In genomic region chr10:8729387-8730337, GRCm38 (mm10) we compare ENCODE assay signal across 15 mouse cellular contexts.
A peak's percentile ranks its signal among the peaks of the same experiment; 100 is the strongest.
DNase-seq lines count a peak whose midpoint lies in the region; ATAC-seq lines count a peak whose summit lies in the region.
"Had no signal": no experiment of that assay in that cellular context is flagged by ENCODE, and none has a peak within 500 bp of the region (broad histone marks: within the 10 kb centered on the region; RNA-seq: fewer than 3 reads in every experiment).

No protein-coding gene starts in this region.

- no peak overlapping the region for H3K4me2 ChIP-seq in hindbrain, embryonic 16.5 days (ENCODE audit: low read length)
- H3K4me2 ChIP-seq in hindbrain, embryonic 12.5 days (replicated peaks), result no peak overlapping the region
- H3K4me2 ChIP-seq: embryonic facial prominence, embryonic 13.5 days; liver, embryonic 11.5 days; lung, embryonic 14.5 days had no signal

- H3K27me3 ChIP-seq in hindbrain, embryonic 16.5 days (replicated peaks; ENCODE audit: control insufficient read depth, insufficient read depth, low read length), result no peaks in the 10 kb centered on the region
- H3K27me3 ChIP-seq in hindbrain, embryonic 12.5 days, result no peaks in the 10 kb centered on the region
- H3K27me3 ChIP-seq: embryonic facial prominence, embryonic 13.5 days had no signal

- no peak for DNase-seq in frontal cortex, postnatal 25 days (ENCODE audit: low spot score in 2 of 2)
- DNase-seq in right cerebral cortex, postnatal 10 days (ENCODE audit: low spot score in 2 of 2), result peak; percentile 50 to 54
- DNase-seq in right cerebral cortex, postnatal 4 days, result no peak
- DNase-seq: kidney, adult 9 months; lung, embryonic 14.5 days; lung, postnatal 4 days; right cerebral cortex, adult 18-20 months; thymus, postnatal 14 days had no signal

- no peak overlapping the region for H3K9ac ChIP-seq in hindbrain, embryonic 16.5 days (ENCODE audit: low read depth, low read length)
- no peak overlapping the region for H3K9ac ChIP-seq in hindbrain, embryonic 12.5 days
- H3K9ac ChIP-seq: embryonic facial prominence, embryonic 13.5 days; lung, embryonic 14.5 days had no signal

- no peaks in the 10 kb centered on the region for H3K9me3 ChIP-seq in hindbrain, embryonic 16.5 days (ENCODE audit: control insufficient read depth, low read length)
- H3K9me3 ChIP-seq in hindbrain, embryonic 12.5 days (replicated peaks), result no peaks in the 10 kb centered on the region
- H3K9me3 ChIP-seq: embryonic facial prominence, embryonic 13.5 days had no signal

- peaks cover 3% of the 10 kb centered on the region; the same call in 1 of the 2 replicates for H3K36me3 ChIP-seq in hindbrain, embryonic 16.5 days (ENCODE audit: control insufficient read depth, insufficient read depth, low read length)
- H3K36me3 ChIP-seq in hindbrain, embryonic 12.5 days, result peaks cover 60% of the 10 kb centered on the region
- H3K36me3 ChIP-seq: G1E had no signal

- ATAC-seq in frontal cortex, adult (ENCODE audit: low TSS enrichment), result peak; percentile 59
- ATAC-seq in hindbrain, embryonic 16.5 days, result peak; percentile 79
- no peak for ATAC-seq in hindbrain, embryonic 12.5 days (ENCODE audit: low FRiP score)
- ATAC-seq in CD4-positive, CD25-positive, alpha-beta regulatory T cell, adult 4 months, result no peak

- H3K27ac ChIP-seq in hindbrain, embryonic 16.5 days (ENCODE audit: low read depth, low read length), result no peak overlapping the region
- no peak overlapping the region for H3K27ac ChIP-seq in hindbrain, embryonic 12.5 days
- H3K27ac ChIP-seq: embryonic facial prominence, embryonic 13.5 days had no signal

- 86% methylated on average over 34 of the region's 34 CpGs for WGBS in hindbrain, embryonic 16.5 days
- 94% methylated on average over 34 of the region's 34 CpGs for WGBS in hindbrain, embryonic 12.5 days

- H3K4me3 ChIP-seq in hindbrain, embryonic 16.5 days (ENCODE audit: low read length), result no peak overlapping the region
- no peak overlapping the region for H3K4me3 ChIP-seq in hindbrain, embryonic 12.5 days
- H3K4me3 ChIP-seq: embryonic facial prominence, embryonic 13.5 days had no signal

- H3K4me1 ChIP-seq in hindbrain, embryonic 16.5 days (ENCODE audit: control insufficient read depth, insufficient read depth, low read depth, low read length), result no peaks in the 10 kb centered on the region
- H3K4me1 ChIP-seq in hindbrain, embryonic 12.5 days, result no peaks in the 10 kb centered on the region
- H3K4me1 ChIP-seq: embryonic facial prominence, embryonic 13.5 days had no signal

Comparison
In these comparisons a context has a peak if more than half of its experiments do, and no peak if none do; other contexts are left out.
1. ATAC-seq: peak in frontal cortex, adult (single experiment) and hindbrain, embryonic 16.5 days (single experiment); none in hindbrain, embryonic 12.5 days (single experiment) and CD4-positive, CD25-positive, alpha-beta regulatory T cell, adult 4 months (single experiment).
2. DNase-seq: peak in right cerebral cortex, postnatal 10 days (2 of 2); none in frontal cortex, postnatal 25 days (0 of 2) and right cerebral cortex, postnatal 4 days (single experiment).